Mouse (Mus musculus): ENCODE measurements at regions not wholly inside any gene's neighbourhood (a gene's known extent, or its start where the extent isn't known, plus 50 kb on each side); places are given as distances from the start of the nearest gene placed in this dataset.

DNA sequence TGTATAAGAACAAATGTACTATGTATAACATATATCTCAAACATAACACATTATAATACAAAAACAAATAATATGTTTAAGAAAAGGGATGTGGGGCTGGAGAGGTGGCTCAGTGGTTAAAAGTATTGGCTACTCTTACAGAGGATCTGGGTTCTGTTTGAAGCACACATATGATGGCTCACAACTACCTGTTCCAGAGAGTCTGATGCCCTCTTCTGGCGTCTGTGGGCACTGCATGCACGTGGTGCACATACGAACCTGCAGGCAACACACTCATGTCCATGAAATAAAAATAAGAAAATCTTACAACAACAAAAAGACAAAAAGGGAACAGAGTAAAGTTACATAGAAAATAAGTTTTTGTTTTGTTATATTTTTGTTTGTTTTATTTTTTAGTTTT is 114.8 kb upstream of the Bmp4 start:
- TF ChIP-seq CTCF (IDR thresholded peaks at IDR 0.05; ENCODE audit: borderline replicate concordance, insufficient read depth, low read depth, low read length) (no peak), POLR2A (IDR thresholded peaks at IDR 0.05; ENCODE audit: borderline replicate concordance, insufficient read depth, low read length) (no peak)
